Mouse (Mus musculus) embryonic fibroblast, embryonic 13.5 days (primary cell): Measurements from ENCODE around the gene Hist1h2bl.
"Not testable (repeated sequence)": the region's sequence is repeated elsewhere in the genome, so short reads cannot be mapped to it uniquely, and the experiment has no call there.

Experiments used
- CTCF ChIP-seq: IDR thresholded peaks from 2 replicates; pipeline ENCODE4 v1.5.1; 2011; ENCODE audit warnings: mild to moderate bottlenecking, control low read depth, low read length, moderate library complexity, borderline replicate concordance; ENCODE audit not compliant: insufficient read depth
- POLR2A ChIP-seq: IDR thresholded peaks from 2 replicates; pipeline ENCODE4 v1.6.1; 2011; ENCODE audit warnings: low read depth, mild to moderate bottlenecking, control low read depth, low read length, moderate library complexity

DNA sequence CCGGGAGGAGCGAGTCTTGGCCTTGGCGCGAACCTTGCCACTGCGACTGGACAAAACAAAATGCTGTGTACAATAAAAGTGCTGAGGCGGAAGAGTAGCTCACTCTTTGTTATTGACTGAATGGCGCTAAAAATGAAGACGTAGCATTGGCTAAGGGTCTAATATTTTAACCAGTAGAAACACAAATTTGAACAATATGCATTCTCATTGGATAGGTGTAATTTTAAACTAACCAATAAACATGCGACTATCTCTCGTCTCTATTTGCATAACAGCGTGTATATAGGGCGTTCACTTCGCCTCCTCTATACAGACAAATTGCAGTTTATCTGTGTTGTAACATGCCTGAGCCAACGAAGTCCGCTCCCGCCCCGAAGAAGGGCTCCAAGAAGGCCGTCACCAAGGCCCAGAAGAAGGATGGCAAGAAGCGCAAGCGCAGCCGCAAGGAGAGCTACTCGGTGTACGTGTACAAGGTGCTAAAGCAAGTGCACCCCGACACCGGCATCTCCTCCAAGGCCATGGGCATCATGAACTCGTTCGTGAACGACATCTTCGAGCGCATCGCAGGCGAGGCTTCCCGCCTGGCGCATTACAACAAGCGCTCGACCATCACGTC lies 5.9 kb upstream of the Hist1h2bl start, which contains the start of gene Hist1h2bm:
- TF ChIP-seq CTCF: not testable (repeated sequence)
- peak; percentile 94 for TF ChIP-seq POLR2A
